8 mouse cellular contexts compared by ENCODE assay signal in genomic region chr4:12654568-12655456, GRCm38 (mm10).
A peak's percentile ranks its signal among the peaks of the same experiment; 100 is the strongest.
DNase-seq lines count a peak whose midpoint lies in the region; ATAC-seq and TF ChIP-seq lines count a peak whose summit lies in the region.

No protein-coding gene starts in this region.

- no peak for TF ChIP-seq CTCF in small intestine, adult 2 months (IDR thresholded peaks at IDR 0.05; ENCODE audit: extremely low read depth, insufficient read length, insufficient replicate concordance, low read depth, low read length)

- H3K9ac ChIP-seq in embryonic facial prominence, embryonic 13.5 days = no peak overlapping the region
- H3K9ac ChIP-seq in liver, embryonic 11.5 days (ENCODE audit: low read depth, low read length) = no peak overlapping the region
- no peak overlapping the region for H3K9ac ChIP-seq in limb, embryonic 13.5 days

- H3K4me1 ChIP-seq in embryonic facial prominence, embryonic 13.5 days = peaks cover 9% of the 10 kb centered on the region; the same call in 1 of the 2 replicates
- H3K4me1 ChIP-seq in embryonic facial prominence, embryonic 10.5 days = peaks cover 10% of the 10 kb centered on the region
- no peaks in the 10 kb centered on the region for H3K4me1 ChIP-seq in liver, embryonic 11.5 days (replicated peaks; ENCODE audit: control insufficient read depth, insufficient read depth, low read length)
- peaks cover 9% of the 10 kb centered on the region for H3K4me1 ChIP-seq in limb, embryonic 13.5 days
- no peaks in the 10 kb centered on the region for H3K4me1 ChIP-seq in small intestine, adult 2 months (ENCODE audit: control insufficient read depth, insufficient read depth, insufficient read length, low read length)

- H3K36me3 ChIP-seq in embryonic facial prominence, embryonic 13.5 days = no peaks in the 10 kb centered on the region
- H3K36me3 ChIP-seq in embryonic facial prominence, embryonic 10.5 days (replicated peaks) = no peaks in the 10 kb centered on the region
- no peaks in the 10 kb centered on the region for H3K36me3 ChIP-seq in liver, embryonic 11.5 days (ENCODE audit: control insufficient read depth, insufficient read depth, low read length)
- no peaks in the 10 kb centered on the region for H3K36me3 ChIP-seq in limb, embryonic 13.5 days
- no peaks in the 10 kb centered on the region for H3K36me3 ChIP-seq in small intestine, adult 2 months (ENCODE audit: control insufficient read depth, insufficient read depth, low read length)

- 66% methylated on average over 12 of the region's 12 CpGs for WGBS in embryonic facial prominence, embryonic 13.5 days
- WGBS in embryonic facial prominence, embryonic 10.5 days = 61% methylated on average over 12 of the region's 12 CpGs
- 64% methylated on average over 12 of the region's 12 CpGs for WGBS in liver, embryonic 11.5 days
- WGBS in limb, embryonic 13.5 days = 50% methylated on average over 12 of the region's 12 CpGs
- WGBS in small intestine, adult 2 months = 37% methylated on average over 12 of the region's 12 CpGs

- ATAC-seq in embryonic facial prominence, embryonic 13.5 days (ENCODE audit: insufficient number of reproducible peaks, insufficient read depth, low FRiP score, low TSS enrichment, low read depth) = no peak
- ATAC-seq in liver, embryonic 11.5 days (replicated peaks; ENCODE audit: low FRiP score) = no peak
- no peak for ATAC-seq in limb, embryonic 13.5 days (ENCODE audit: low FRiP score, low read depth)
- no peak; the same call in 1 of the 2 replicates for ATAC-seq in granulocyte monocyte progenitor cell, adult 5-6 weeks (replicated peaks; ENCODE audit: poor library complexity, severe bottlenecking)

- H3K4me2 ChIP-seq in embryonic facial prominence, embryonic 13.5 days = peak overlapping the region; percentile 23; the same call in 1 of the 2 replicates
- peak overlapping the region; percentile 24 for H3K4me2 ChIP-seq in liver, embryonic 11.5 days
- H3K4me2 ChIP-seq in limb, embryonic 13.5 days (replicated peaks) = peak overlapping the region; percentile 37

- no peak for TF ChIP-seq POLR2A in small intestine, adult 2 months (IDR thresholded peaks at IDR 0.05; ENCODE audit: low read depth, low read length)

- H3K4me3 ChIP-seq in embryonic facial prominence, embryonic 13.5 days = no peak overlapping the region
- no peak overlapping the region for H3K4me3 ChIP-seq in embryonic facial prominence, embryonic 10.5 days
- H3K4me3 ChIP-seq in liver, embryonic 11.5 days (ENCODE audit: low read depth, low read length) = no peak overlapping the region
- no peak overlapping the region for H3K4me3 ChIP-seq in limb, embryonic 13.5 days
- peak overlapping the region; percentile 17; the same call in 1 of the 2 replicates for H3K4me3 ChIP-seq in small intestine, adult 2 months (ENCODE audit: low read depth, low read length)

- H3K27ac ChIP-seq in embryonic facial prominence, embryonic 13.5 days = no peak overlapping the region
- no peak overlapping the region; the same call in 1 of the 2 replicates for H3K27ac ChIP-seq in embryonic facial prominence, embryonic 10.5 days (replicated peaks)
- H3K27ac ChIP-seq in liver, embryonic 11.5 days (ENCODE audit: low read depth, low read length) = no peak overlapping the region
- H3K27ac ChIP-seq in limb, embryonic 13.5 days = no peak overlapping the region
- no peak overlapping the region for H3K27ac ChIP-seq in small intestine, adult 2 months (ENCODE audit: insufficient read depth, low read depth, low read length)

- H3K9me3 ChIP-seq in embryonic facial prominence, embryonic 13.5 days = no peaks in the 10 kb centered on the region
- no peaks in the 10 kb centered on the region for H3K9me3 ChIP-seq in embryonic facial prominence, embryonic 10.5 days
- H3K9me3 ChIP-seq in liver, embryonic 11.5 days (ENCODE audit: control insufficient read depth, low read length) = no peaks in the 10 kb centered on the region
- no peaks in the 10 kb centered on the region for H3K9me3 ChIP-seq in limb, embryonic 13.5 days

- no peaks in the 10 kb centered on the region for H3K27me3 ChIP-seq in embryonic facial prominence, embryonic 13.5 days
- H3K27me3 ChIP-seq in embryonic facial prominence, embryonic 10.5 days (replicated peaks; ENCODE audit: low read depth, poor library complexity, severe bottlenecking) = no peaks in the 10 kb centered on the region
- no peaks in the 10 kb centered on the region for H3K27me3 ChIP-seq in liver, embryonic 11.5 days (replicated peaks; ENCODE audit: control insufficient read depth, insufficient read depth, low read length)
- no peaks in the 10 kb centered on the region for H3K27me3 ChIP-seq in limb, embryonic 13.5 days
- H3K27me3 ChIP-seq in small intestine, adult 2 months (ENCODE audit: control insufficient read depth, insufficient read depth, low read length) = no peaks in the 10 kb centered on the region

- no peak for DNase-seq in embryonic facial prominence, embryonic 10.5 days (ENCODE audit: low spot score)
- no peak for DNase-seq in liver, embryonic 11.5 days (ENCODE audit: low spot score)
- DNase-seq in liver = no peak
- DNase-seq in c-Kit-positive CD71-positive TER-119-positive erythroid progenitor cells, embryonic 14.5 days (ENCODE audit: low spot score) = no peak
